Mouse (Mus musculus) neural tube, embryonic 12.5 days (tissue): Measurements from ENCODE around the gene Tpst1. TPM values are rescaled to one million over a fixed set of nuclear protein-coding genes. Genes with fewer than 3 reads are reported as not detected.

ENCODE experiments used
- ATAC-seq: fragments of 200-750 bp; cut with Nextera tagmentation; 2 replicates; pipeline ENCODE4 v1.8.0; 2017; ENCODE audit warnings: low read depth, mild to moderate bottlenecking, moderate TSS enrichment, moderate library complexity; ENCODE audit not compliant: low FRiP score
- H3K27ac ChIP-seq: fragments of 300-500 bp; sonication (generic); 2 replicates; pipeline ENCODE4 v1.5.1; 2016
- H3K27me3 ChIP-seq: fragments of 300-500 bp; sonication (generic); replicated peaks from 2 replicates; pipeline ENCODE4 v1.6.1; 2016; ENCODE audit warnings: mild to moderate bottlenecking
- H3K36me3 ChIP-seq: fragments of 300-500 bp; sonication (generic); 2 replicates; pipeline ENCODE4 v1.6.1; 2016; ENCODE audit warnings: mild to moderate bottlenecking
- H3K4me1 ChIP-seq: fragments of 300-500 bp; sonication (generic); 2 replicates; pipeline ENCODE4 v1.6.1; 2016
- H3K4me2 ChIP-seq: fragments of 300-500 bp; sonication (generic); replicated peaks from 2 replicates; pipeline ENCODE4 v1.6.1; 2016; ENCODE audit warnings: mild to moderate bottlenecking
- H3K4me3 ChIP-seq: fragments of 300-500 bp; sonication (generic); 2 replicates; pipeline ENCODE4 v1.5.1; 2016
- H3K9ac ChIP-seq: fragments of 300-500 bp; sonication (generic); 2 replicates; pipeline ENCODE4 v1.6.1; 2016; ENCODE audit warnings: mild to moderate bottlenecking
- H3K9me3 ChIP-seq: fragments of 300-500 bp; sonication (generic); 2 replicates; pipeline ENCODE4 v1.6.1; 2016; ENCODE audit warnings: mild to moderate bottlenecking
- WGBS: fragments of 180-500 bp; shearing (Covaris S2); methylation state at CpG from one replicate; pipeline ENCODE4 v1.1.7; 2016; 5-methylcytosine and 5-hydroxymethylcytosine counted together
- polyA plus RNA-seq: library from polyadenylated mRNA; unstranded; fragments of >200 nt; fragmentation: Nextera tagmentation; extraction: Ambion mirVana; gene quantifications from 2 replicates; pipeline ENCODE4 v1.2.1, GENCODE M21; 2016

Tpst1 gene
- polyA plus RNA-seq, 1 experiment from 2014 or later: 58.4 TPM

- WGBS: 88% methylated on average over 9 of the region's 9 CpGs
- H3K36me3 ChIP-seq: peaks cover 5% of the 10 kb centered on the region; the same call in 1 of the 2 replicates
- no peaks in the 10 kb centered on the region for H3K4me1 ChIP-seq
- no peak overlapping the region for H3K4me2 ChIP-seq
- no peak overlapping the region for H3K27ac ChIP-seq
- no peaks in the 10 kb centered on the region for H3K9me3 ChIP-seq
- H3K9ac ChIP-seq: no peak overlapping the region
- H3K4me3 ChIP-seq: no peak overlapping the region
- H3K27me3 ChIP-seq: no peaks in the 10 kb centered on the region
- no peak for ATAC-seq
These were observed 111.2 kb downstream of the Tpst1 start for GRCm38 (mm10) chr5:130184193-130184856.

GRCm38 (mm10) chr5:130185312-130185711 lies 112.2 kb downstream of the Tpst1 start:
- H3K9ac ChIP-seq: no peak overlapping the region
- 90% methylated on average over 6 of the region's 6 CpGs for WGBS
- H3K4me1 ChIP-seq: no peaks in the 10 kb centered on the region
- H3K27ac ChIP-seq: no peak overlapping the region
- ATAC-seq: no peak
- no peaks in the 10 kb centered on the region for H3K9me3 ChIP-seq
- no peak overlapping the region for H3K4me3 ChIP-seq
- no peaks in the 10 kb centered on the region for H3K27me3 ChIP-seq
- H3K4me2 ChIP-seq: no peak overlapping the region
- peaks cover 15% of the 10 kb centered on the region; the same call in 1 of the 2 replicates for H3K36me3 ChIP-seq

Other genes with a start within 250 kb of the Tpst1 start
- gene Sumf2, start 226.3 kb upstream of the Tpst1 start, polyA plus RNA-seq: 43.9 and 44.6 TPM in 2 replicates
- 806 and 883 TPM in 2 replicates for gene Chchd2, start 185.9 kb upstream of the Tpst1 start, polyA plus RNA-seq
- 10.0 and 10.8 TPM in 2 replicates for gene Zbed5, start 177.6 kb upstream of the Tpst1 start, polyA plus RNA-seq
- gene Phkg1, start 174.8 kb upstream of the Tpst1 start, polyA plus RNA-seq: 0.24 and 0.38 TPM in 2 replicates
- gene Nupr1l, start 164.8 kb upstream of the Tpst1 start, polyA plus RNA-seq: 4.7 and 5.0 TPM in 2 replicates
- gene Vkorc1l1, start 131.4 kb upstream of the Tpst1 start, polyA plus RNA-seq: 39.2 and 42.3 TPM in 2 replicates
- 29.6 TPM in 2 replicates for gene Gusb, start 70.3 kb upstream of the Tpst1 start, polyA plus RNA-seq
- 31.7 and 37.2 TPM in 2 replicates for gene Asl, start 44.1 kb upstream of the Tpst1 start, polyA plus RNA-seq
- gene Crcp, start 44.0 kb upstream of the Tpst1 start, polyA plus RNA-seq: 61.5 and 65.3 TPM in 2 replicates
- 12.2 and 12.6 TPM in 2 replicates for gene Kctd7, start 71.5 kb downstream of the Tpst1 start, polyA plus RNA-seq
- gene Rabgef1, start 98.5 kb downstream of the Tpst1 start, polyA plus RNA-seq: 34.3 and 35.2 TPM in 2 replicates
- 30.7 and 31.6 TPM in 2 replicates for gene Tmem248, start 143.8 kb downstream of the Tpst1 start, polyA plus RNA-seq
- 75.5 and 76.7 TPM in 2 replicates for gene Sbds, start 182.2 kb downstream of the Tpst1 start, polyA plus RNA-seq
- 27.7 and 29.5 TPM in 2 replicates for gene Tyw1, start 182.3 kb downstream of the Tpst1 start, polyA plus RNA-seq